Mouse (Mus musculus) naive thymus-derived CD4-positive, alpha-beta T cell, adult 5 months (primary cell): ENCODE data around the gene Xpo1. TPM values are rescaled to one million over a fixed set of nuclear protein-coding genes. Genes with fewer than 3 reads are reported as not detected.

Source experiments
- polyA plus RNA-seq: library from polyadenylated mRNA; unstranded; fragments of 100-300 nt; shearing (Covaris generic); gene quantifications from one replicate; pipeline ENCODE4 v1.2.1, GENCODE M21; 2017

Gene Xpo1
- polyA plus RNA-seq = 88.1 TPM

DNA sequence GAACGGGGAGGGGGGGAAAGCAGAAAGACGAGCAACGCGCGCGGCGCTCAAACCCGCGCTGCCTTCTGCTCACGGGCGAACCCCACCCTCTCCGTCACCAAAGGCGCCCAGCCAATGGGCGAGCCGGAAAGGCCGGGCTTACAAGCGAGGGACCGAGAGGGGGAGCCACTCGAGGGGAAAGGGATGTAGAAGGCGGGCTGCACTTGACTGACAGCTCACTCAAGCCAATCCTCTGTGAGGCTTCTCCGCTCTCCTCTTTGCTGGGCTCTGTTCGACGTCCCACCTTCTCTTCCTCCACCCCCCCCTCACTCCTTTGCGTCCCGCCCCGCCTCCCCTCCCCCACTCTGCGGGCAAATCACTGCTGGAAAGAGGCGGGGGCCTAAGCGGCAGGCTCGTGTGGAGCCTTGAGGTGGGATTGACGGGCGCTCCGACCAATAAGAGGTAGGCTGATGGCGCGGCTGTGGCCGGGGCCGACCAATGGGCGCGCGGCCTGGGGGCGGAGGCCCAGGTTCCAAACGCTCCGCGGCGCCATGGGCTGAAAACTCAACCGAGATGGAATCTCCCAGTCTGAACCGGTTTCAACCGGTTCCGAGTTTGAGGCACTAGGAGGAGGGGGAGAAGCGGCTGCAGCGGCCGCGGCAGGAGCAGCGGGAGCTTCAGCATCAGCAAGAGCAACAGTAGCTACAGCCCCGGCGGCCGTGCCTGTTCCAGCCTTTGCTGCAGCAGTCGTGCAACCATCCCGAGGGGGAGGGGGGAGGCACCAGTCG, at the start of gene Xpo1:
TSS of gene Xpo1 (plus strand) at position 615 of the 767 bp plus-strand sequence.

GRCm38 (mm10) chr11:23306764-23307565, 51.1 kb downstream of the Xpo1 start, which contains the start of gene Usp34:
Gene Usp34, plus strand, starts transcription at chr11:23306895.

Other genes with a start within 250 kb of the Xpo1 start
- not detected for gene Fam161a, start 248.5 kb upstream of the Xpo1 start, polyA plus RNA-seq
- gene Usp34, start 50.9 kb downstream of the Xpo1 start, polyA plus RNA-seq = 15.3 TPM
- gene Ahsa2, start 242.0 kb downstream of the Xpo1 start, polyA plus RNA-seq = 98.1 TPM